Mouse (Mus musculus) cerebellum, adult 11-12 months (tissue): Measurements from ENCODE around the gene Fancd2os.

Experiments used
- DNase-seq: peaks from one replicate; pipeline ENCODE4 v3.0.0; 2022

Gene Fancd2os

GRCm38 (mm10) chr6:113600543-113601139 lies at the start of gene Fancd2os:
TSS of gene Fancd2os (minus strand) at chr6:113600715.
- no peak for DNase-seq

DNA sequence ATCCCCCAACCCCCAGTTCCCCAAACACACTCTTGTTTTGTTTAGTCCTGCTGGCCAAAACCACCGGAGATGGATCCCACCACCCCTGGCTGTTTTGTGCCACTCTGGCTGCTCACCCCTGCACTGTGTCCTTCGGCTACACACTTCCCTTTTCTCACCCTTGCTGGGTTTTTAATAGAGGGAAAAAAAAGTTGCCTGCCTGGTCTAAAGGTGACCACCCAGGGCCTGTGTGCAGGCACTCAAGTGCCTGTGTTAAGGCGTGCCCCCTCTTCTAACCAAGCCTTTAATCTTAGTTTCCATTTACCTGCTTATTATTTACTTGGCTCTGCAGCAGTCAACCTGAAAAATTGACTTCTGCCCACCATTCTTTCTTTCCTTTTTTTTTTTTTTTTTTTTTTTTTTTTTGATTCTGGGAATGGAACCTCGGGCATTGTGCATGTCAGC lies 49.7 kb upstream of the Fancd2os start:
- DNase-seq: no peak

- no peak for DNase-seq
Observed at GRCm38 (mm10) chr6:113649346-113650196, 49.1 kb upstream of the Fancd2os start.

DNA sequence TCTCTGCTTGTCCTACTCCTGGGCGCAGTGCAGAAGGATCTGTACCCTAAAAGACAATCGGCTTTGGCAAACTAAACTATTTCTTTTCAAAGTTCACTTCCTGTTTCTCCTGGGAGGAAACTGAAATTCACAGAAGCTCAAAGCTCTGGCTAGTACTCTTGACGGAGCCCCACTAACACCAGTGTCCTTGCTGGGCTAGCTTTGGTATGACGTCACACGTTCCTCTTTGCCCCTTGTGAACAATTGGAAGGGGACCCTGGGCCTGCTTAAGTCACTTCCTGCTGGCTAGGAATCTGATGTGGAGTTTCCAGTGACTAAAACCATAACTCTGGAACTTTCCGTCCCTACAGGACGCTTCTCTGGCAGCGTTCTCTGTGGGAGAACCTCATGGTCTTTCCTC lies 44.3 kb upstream of the Fancd2os start:
- DNase-seq: no peak

- DNase-seq: no peak
Observed at GRCm38 (mm10) chr6:113643967-113644366, 43.5 kb upstream of the Fancd2os start.

- no peak for DNase-seq
Observed at GRCm38 (mm10) chr6:113643021-113643420, 42.5 kb upstream of the Fancd2os start.

DNA sequence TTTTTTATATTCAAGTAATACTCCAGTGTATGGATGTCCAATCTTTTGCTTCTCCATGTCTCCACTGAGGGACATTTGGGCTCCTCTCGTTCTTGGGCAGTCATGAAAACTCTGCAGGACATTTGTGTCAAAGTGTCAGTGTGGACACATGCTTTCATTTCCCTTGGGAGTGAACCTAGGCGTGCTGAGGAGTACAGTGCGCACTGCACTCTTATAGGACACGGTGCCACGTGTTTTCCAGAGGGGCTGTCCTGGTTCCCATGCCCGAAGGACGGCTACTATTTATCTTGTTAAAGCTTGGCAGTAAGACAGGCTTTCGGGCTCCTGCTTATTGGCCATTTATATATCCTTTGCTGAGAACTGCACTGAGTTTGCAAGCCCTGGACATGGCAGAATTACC lies 42.1 kb upstream of the Fancd2os start:
- DNase-seq: no peak

DNA sequence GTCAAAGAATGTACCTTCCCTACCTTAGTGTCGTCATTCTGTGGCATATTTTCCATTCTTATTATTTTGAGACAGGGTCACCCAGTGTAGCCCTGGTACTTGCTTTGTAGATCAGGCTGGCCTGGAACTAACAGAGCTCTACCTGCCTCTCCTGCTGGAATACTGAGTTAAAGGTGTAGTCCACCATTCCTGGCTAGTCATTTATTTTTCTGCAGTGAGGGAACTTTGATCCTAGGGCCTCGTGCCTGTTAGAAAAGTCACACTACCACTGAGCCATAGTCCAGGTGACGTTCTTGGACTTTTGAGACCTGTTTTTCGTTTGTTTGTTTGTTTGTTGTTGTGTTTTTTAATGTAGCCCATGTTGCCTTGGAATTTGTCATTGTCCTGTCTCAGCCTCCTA lies 38.7 kb upstream of the Fancd2os start:
- no peak for DNase-seq

DNA sequence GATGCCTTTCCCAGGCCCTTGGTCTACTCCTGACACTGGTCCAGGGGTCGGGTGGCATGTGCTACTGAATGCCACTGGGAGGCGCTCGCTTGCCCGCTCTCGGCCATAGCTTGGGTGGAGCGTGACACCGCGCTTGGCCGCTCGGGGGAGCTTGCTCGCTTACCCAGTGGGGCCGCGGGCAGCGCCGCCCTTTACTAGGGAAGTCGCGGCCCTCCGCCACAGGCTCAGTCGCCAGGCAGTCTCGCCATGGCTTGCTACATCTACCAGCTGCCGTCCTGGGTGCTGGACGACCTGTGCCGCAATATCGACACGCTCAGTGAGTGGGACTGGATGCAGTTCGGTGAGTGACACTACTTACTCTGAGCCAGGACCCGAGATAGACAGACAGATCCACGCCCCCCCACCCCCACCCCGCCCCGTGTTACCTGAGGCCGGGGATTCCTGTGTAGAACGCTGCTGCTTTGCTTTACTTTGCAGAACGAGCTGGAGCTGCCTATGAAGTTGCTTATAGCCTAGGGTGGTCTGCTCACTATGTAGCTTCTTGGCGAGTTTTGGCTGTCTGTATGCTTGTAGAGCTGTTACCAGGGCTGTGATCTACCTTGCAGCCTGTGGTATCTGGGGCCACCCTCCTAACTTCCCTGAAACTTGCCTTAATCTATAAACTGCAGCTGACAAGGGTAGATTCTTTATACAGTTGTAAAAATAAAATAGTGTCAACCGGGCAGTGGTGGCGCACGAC lies 38.0 kb upstream of the Fancd2os start, which contains the start of gene Irak2:
Gene Irak2, plus strand, starts transcription at position 166 of the 739 bp plus-strand sequence.
- DNase-seq: peak; percentile 92

DNA sequence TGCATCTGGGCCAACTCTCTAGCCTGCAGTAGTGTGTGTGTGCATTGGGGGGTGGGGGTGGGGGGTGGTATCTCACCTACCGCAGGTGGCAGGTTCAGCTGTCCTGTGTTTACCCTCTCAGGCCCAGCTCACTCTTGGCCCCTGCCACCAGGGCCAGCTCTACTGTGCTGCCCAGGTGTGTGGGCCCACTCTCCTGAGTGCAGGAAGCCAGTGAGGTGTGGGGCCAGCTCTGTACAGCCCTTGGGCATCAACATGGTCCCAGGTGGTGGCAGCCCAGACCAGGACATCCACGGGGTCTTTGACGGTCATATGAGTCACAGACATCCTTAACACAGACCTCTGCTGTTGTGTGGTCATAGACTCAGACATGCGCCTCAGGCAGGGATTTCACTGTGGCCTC lies 32.3 kb upstream of the Fancd2os start:
- no peak for DNase-seq

DNA sequence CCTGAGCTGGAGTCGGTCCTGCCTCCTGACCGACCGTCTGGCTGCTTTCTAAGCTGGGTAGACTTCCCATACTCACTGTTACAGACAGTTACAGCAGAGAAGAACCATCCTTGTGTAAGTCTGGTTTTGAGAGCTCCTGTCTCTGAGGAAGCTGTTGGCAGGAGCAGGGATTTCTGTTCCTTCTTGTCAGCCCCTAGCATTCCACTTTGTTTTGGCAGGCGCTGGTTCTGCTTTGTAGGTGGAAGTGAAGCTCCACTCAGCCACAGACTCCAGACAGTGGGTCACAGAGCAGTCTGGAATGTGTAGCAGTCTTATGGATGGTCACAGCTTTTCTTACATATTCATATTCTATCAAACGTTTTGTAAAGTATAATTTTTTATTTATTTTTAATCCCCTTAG lies 29.8 kb upstream of the Fancd2os start:
- no peak for DNase-seq

DNA sequence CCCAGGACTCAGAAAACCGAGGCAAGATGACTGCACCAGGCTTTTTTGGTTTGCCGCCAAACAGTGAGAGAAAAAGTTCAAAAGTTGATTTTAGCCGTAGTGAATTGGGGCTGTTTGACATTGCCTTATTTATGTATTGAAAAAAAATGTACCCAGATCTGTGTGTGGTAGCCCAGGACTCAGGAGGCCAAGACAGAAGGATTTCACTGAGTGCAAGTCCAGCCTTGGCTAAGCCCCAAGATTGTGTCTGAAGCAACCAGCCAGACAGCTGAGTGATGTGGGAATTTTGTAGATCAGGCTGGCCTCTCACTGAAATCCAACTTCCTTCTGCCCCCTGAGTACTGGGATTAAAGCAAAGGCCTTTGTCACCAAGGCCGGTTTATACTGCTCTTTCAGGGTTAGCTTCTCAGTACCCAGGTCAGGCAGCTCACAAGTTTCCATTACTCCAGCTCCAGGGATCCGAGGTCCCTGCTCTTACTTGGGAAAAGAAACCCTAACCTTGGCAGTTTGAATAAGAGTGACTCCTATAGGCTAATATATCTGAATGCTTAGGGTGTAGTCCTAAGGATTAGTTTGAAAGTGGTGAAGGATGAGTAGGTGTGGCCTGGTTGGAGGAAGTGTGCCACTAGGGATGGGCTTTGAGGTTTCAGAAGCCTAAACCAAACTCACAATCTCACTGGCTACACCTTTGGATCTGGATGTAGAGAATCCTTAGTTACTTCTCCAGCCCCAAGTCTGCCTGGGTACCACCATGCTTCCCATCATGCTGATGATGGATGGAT lies 24.7 kb upstream of the Fancd2os start:
- no peak for DNase-seq

DNA sequence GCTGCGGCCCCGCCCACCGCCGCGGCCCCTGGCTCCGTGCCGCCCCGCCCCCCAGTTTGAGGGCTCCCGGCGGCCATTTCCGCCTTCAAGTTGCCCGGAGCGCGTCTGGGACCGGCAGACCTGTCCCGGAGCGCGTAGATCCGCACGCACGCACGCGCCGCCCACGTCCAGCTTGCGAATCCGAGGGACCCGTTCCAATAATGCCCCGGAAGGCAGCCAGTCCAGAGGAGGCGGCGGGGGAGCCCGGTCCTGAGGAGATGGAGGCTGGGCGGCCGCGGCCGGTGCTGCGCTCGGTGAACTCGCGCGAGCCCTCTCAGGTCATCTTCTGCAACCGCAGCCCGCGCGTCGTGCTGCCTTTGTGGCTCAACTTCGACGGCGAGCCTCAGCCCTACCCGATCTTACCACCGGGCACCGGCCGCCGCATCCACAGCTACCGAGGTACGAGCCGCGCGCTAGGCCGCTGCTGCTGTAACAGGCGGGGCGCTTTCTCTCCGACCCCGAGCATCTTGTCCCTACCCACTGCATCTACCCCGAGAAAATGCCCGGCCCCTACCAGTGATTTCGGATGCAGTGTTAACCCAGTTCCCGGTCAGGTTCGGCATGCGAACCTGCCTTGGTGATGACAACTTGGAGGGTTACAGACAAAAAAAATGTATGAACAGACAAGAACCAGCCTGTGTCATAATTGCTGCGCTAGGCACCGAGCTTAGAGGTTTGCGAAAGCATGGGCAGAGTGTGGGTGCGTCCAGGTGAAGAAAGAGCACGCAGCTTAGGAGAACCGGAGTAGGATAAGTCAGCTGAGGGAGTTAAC lies 23.6 kb upstream of the Fancd2os start, which contains the start of gene Vhl:
Gene Vhl, plus strand, starts transcription at position 19 of the 811 bp plus-strand sequence.
- peak; percentile 87 for DNase-seq

- no peak for DNase-seq
Observed at GRCm38 (mm10) chr6:113623386-113623785, 22.9 kb upstream of the Fancd2os start.

- no peak for DNase-seq
Observed at GRCm38 (mm10) chr6:113615489-113615888, 15.0 kb upstream of the Fancd2os start.

DNA sequence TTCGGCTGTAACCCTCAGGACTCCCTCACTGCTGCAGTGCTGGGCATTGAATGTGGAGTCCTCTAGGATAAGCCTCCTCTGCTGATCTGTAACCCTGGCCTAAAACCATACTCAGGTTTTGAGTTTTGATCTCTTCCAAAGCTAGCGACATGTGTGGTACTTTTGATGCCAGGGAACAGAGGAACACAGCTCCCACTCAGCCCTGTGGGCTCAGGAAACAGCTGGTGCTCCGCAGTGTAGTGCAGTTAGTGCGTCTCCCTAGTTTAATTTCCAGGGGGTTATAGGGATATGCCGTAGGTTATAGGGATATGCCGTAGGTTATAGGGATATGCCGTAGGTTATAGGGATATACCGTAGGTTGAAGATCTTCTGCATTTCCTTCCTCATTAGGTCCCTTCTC lies 14.5 kb upstream of the Fancd2os start:
- no peak for DNase-seq

DNA sequence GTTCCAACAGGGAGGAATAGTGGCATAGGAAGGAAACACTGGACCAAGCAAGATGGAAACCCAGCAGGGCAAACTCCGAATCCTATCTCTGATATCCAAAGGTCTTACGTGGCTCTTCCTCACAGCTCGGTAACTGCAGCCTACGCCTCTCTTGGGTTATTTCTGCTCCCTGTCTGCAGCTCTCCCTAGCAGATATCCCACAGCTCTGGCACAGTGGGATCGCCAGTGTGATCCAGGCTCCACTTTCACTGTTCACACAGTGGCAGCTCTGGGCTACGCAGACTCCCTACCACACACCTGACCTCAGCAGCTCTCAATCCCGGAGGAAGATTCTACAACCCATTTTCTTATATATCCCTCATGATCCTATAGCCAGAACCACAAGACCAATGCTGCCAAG lies 13.6 kb upstream of the Fancd2os start:
- DNase-seq: no peak

- DNase-seq: no peak
Observed at GRCm38 (mm10) chr6:113612258-113612969, 11.9 kb upstream of the Fancd2os start.

DNA sequence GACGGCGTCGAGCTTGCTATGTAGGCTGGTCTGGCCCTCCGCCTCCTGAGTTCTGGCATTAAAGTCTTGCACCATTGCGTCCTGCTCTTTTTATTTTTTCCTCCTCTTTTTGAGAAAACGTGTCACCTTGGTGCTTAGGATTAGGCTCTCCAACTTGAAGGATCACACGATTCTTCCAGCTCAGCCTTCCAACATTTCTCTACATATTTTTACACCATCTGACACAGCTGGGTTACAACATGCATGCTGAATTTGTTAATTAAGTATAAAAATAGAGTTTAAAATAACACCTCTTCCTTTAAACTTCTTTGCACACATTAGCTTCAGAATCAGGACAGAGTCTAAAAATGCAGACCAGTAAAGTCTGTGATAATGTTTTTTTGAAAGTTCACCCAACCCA lies 8.8 kb upstream of the Fancd2os start:
- no peak for DNase-seq

GRCm38 (mm10) chr6:113608871-113609270 lies 8.4 kb upstream of the Fancd2os start:
- no peak for DNase-seq

DNA sequence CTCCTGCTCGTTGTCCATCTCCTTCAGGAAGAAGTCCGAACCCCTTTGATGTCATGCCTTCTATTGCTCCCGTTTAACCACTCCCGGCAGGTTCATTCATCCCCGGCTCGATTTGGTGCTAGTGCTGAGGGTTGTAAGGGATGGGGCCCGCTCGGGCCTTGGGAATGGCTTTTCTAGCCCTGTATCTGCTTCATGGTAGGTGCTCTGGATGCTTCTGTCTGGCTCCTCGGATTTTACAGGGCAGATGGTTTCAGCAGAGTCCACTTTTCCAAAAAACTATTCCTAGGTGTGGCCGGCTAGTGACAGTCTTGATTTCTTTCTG lies 4.7 kb upstream of the Fancd2os start:
- no peak for DNase-seq
